Mouse (Mus musculus) thymus, adult 18-20 months (tissue): ENCODE measurements around the gene Tbcel.

ENCODE experiments used
- DNase-seq, 2 experiments: peaks; one replicate each; pipeline ENCODE4 v3.0.0; 2022; ENCODE audit warnings: mixed read lengths in 2 of 2

Tbcel gene

DNA sequence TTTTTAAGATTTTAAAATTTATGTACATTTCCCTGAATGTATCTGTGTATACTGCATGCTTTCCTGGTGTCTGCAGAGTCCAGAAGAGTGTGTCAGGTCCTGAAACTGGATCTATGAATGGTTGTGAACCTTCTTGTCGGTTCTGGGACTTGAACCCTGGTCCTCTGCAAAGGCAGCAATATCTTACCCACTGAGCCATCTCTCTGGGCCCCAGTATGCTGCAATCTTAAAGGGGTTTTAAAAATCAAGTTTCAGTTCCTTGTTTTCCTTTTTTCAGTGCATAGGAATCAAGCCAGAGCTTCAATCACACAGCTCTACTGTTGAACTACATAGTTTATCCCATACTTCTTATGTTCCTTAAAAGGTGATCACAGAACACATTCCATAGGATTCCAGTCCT is 24.7 kb downstream of the Tbcel start:
- DNase-seq, result no peak

GRCm38 (mm10) chr9:42476166-42476565 is 31.4 kb downstream of the Tbcel start:
- DNase-seq, result no peak

GRCm38 (mm10) chr9:42474244-42474643 is 33.4 kb downstream of the Tbcel start:
- no peak for DNase-seq

DNA sequence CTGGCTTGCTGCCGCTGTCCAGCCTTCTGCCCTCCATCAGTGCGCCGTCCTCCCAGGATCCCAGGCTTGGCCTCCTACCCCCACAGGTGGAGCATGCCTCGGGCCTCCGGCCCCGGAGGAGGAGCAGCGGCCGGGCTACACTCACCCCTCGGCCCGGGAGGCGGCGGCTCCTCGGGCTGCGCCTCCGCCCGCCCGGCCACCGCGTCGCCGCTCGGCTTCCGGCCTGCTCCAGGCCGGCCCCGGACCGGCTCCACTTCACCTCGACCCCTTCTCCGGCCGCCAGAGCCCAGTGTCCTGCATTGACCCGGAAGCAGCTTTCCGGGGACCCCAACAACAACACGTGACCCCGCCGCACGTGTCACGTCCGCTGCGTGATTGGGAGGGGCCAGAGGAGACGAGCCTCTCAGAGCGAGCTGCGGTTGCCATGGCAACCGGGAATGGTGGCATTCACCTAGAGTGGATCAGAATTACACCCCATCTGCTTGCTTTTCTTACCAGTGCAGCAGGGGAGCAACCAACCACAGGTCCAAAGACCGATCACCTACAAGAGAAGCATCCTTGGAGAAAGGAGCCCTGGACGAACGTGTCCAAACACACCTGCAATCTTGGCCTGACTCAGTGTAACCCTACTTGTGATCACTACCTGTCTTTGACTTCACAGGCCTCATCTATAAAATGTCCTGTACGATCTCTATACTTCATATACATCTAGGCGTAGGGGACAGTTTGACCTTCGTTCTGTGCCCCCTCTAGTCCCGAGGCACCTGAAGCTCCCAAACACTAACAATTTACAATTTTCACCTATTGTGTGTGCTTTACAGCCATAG is 35.5 kb downstream of the Tbcel start:
- DNase-seq, result peak; percentile 88 to 91

DNA sequence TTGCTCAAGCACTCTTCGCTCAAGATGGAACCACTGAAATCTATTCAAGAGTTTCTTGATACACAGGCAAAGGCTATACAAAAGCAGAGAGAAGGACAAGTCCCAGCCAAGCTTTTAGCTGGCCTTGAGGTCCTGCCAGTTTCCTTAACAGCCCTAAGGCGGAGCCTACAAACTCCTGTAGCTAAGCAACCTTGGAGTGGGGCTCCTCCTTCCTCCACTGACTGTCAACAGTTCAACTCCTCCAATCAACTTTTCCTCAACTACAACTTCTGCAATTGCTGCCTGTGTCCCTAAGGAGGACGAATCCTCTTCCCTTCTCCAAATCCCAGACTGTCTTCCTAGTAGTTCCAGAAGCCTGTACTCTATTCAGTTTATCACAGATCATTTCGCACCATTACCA is 36.4 kb downstream of the Tbcel start:
- peak in 1 of 2 experiments; percentile 39 for DNase-seq

DNA sequence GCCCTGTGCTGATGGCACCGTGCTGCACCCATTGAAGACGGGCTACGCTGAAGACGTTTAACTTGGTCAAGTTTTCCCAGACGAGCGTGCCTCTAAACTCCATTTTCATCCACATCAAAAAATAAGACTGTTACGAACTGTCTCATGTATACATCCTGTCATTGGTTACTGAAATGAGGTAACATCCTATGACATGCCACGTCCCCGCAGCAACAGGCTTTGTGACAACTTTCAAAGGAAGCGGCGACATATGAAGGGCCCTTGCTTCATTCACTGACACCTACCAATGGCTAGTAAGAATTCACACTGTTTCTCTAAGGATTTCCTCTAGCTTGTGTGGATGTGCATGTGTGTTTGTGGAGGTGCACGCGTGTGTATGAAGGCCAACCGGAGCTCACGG is 38.3 kb downstream of the Tbcel start:
- peak in 1 of 2 experiments; percentile 60 for DNase-seq

- DNase-seq, result no peak
Measured at GRCm38 (mm10) chr9:42468360-42468759, 39.2 kb downstream of the Tbcel start.

DNA sequence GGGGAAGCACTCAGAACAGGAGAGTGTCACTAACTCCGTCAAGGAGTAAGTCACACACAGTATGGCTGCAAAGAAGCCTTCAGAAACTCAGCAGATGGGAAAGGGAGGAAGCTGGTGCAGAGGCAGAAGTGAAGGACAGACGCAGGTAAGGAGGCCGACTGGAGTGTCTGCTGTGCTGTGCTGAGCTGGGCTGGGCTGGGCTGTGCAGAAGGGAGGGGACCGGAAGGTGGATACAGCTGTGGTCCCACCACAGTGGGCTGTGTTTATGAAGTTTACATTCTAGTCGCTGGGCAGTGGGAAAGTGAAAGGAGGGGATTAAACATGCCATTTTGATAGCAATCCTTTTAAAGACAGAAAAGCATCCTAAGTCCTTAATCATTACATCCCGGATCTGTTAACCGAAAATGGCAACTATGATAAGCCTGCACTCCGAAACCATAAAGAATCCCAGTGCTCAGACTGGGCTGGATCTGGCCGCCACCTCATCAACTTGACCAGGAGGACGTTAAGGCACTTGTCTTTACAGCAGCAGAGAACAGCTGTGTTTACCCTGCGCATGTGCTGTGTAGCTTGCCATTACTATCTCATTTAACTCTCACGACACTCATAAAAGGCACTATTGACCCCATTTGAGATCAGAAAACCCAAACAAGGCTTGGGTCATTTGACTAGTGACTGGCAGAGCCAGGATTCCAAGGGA is 40.3 kb downstream of the Tbcel start:
- peak; percentile 48 to 69 for DNase-seq

DNA sequence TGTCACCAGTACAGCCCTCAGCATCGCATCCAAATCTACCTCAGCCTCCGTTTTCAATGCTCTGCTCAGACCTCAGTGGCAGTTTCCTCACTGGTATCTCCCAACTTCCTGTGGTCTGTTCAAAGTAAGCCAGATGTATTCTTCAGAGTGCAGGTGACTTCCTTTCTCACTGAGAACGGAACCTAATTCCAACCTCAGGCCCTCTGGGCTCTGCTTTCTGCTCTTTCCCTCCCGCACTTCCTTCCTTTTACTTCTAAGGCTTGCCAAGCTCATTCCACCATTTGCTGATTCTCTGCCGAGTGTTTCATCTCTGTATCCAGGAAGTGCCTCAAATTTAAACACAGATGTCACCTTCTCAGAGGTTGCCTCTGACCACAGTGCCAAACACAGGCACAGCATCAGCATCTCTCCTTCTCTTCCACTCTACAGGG is 41.9 kb downstream of the Tbcel start:
- peak; percentile 54 to 82 for DNase-seq

DNA sequence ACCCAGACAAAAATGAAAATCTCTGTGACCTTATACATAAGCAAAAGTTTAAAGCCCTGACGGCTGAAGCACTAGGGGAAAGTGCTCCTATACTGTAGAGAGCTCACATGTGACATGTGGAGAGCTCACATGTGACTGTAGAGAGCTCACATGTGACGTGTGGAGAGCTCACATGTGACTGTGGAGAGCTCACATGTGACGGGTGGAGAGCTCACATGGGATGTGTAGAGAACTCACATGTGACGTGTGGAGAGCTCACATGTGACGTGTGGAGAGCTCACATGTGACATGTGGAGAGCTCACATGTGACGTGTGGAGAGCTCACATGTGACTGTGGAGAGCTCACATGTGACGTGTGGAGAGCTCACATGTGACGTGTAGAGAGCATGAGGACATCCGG is 43.4 kb downstream of the Tbcel start:
- no peak for DNase-seq

DNA sequence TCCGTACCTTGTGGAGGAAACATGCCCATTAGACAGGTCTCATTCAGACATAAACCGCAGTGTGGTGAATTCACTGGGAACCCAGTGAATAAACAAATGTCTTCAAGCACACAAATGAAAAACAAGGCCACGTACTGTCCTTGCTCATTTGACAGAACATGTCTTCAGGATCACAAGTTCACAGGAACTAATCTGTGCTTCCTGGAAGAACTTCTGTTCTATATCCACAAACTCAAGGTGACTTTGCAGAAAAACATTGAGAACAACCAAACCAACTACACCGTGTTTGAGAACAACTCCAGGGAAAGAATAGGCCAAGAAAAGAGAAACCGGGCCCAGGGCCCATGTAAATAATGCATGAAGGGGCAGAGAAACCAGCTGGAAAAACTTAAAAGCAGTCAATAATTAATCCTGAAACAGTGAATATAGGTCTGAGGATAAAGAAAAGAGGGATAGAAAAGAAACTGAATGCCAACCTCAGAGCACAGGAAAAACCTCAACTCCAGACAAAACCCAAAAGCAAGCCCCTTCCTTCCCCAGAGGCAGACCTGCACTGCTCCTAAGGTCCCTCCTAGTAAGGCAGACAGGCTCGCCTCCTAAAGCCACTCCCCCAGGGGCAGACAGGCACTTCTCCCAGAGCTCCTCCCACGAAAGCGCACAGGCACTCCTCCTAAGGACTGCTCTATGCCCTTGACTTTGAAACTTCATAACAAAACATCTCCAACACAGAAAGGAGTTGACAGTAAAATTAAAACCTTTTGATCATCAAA is 44.2 kb downstream of the Tbcel start:
- DNase-seq, result peak; percentile 61 to 77

GRCm38 (mm10) chr9:42462585-42463219 is 44.9 kb downstream of the Tbcel start:
- no peak for DNase-seq

- DNase-seq, result no peak
Measured at GRCm38 (mm10) chr9:42461390-42462108, 46.1 kb downstream of the Tbcel start.

DNA sequence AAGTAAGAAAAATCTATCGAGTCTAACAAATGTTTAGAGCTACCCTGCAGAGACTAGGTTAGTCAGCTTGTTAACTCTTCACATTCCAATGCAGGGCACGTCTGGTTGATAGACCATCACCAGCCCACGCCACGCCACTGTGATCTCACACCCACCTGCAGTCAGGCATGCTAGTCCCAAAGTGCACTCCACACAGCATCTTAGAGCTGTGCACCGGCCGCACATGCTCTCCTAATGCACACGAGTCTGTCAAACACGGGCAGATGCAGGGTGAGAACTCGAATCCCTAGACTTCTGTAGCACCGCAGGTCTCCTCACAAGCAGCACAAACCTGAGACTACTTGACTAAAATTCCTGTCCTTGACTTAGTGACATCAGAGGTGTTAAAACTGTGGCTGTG is 47.3 kb downstream of the Tbcel start:
- no peak for DNase-seq

- no peak for DNase-seq
Measured at GRCm38 (mm10) chr9:42459736-42460135, 47.9 kb downstream of the Tbcel start.

DNA sequence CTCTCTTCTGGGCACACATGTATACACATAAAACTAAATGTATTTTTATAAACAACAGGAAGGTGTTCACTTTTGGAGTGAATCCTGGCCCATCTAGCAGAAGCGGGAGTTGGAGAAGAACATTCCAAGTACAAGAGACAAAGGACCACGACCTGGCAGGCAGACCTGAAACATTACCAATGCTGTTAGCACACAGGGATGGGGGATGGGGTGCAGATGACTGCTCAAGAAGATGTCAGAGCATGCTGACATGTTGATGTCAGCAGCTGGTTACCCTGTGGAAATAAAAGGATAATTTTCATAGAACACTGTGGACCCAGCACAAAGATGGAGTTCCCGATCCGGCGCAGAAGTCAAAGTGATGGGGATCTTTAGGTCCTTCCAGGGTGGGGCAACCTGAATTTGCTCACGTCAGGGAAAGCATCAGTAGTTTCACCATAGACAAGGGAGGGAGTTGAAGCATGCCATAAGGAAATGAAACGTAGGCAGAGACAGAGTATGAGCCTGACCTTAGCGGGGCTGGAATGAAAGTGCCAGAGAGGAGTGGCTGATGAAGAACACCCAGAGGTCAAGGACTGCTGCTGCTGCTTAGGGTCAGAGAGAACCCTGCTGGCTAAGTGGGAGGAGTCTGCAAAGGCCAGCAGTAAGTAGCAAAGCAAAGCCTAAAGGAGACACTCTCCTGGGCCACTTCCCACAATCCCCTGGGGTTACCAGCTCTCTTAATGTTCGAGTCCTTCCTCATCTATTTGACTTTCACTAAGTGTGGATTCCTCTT is 48.7 kb downstream of the Tbcel start:
- DNase-seq, result no peak

DNA sequence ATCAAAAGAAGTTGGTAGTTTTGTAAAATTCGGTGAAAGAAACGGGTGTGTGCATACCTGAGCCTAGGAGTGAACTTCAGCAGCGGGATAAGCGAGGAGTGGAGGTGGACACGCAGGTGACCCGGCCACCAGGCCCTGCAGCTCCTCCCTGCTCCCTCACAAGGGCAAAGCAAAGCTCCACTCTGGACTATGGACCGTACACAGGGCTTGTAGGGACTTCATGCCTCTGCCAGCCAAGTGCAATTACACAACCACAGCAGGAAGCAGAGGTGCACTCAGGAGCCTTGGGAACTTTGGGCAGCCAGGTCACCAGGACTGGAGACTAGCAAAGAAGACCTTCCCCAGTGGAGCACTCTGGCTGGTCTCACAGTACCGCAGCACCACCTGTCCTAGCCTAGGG is 50.1 kb downstream of the Tbcel start:
- no peak for DNase-seq

GRCm38 (mm10) chr9:42454364-42454763 is 53.2 kb downstream of the Tbcel start:
- DNase-seq, result no peak

- DNase-seq, result no peak
Measured at GRCm38 (mm10) chr9:42449043-42449442, 58.6 kb downstream of the Tbcel start.

DNA sequence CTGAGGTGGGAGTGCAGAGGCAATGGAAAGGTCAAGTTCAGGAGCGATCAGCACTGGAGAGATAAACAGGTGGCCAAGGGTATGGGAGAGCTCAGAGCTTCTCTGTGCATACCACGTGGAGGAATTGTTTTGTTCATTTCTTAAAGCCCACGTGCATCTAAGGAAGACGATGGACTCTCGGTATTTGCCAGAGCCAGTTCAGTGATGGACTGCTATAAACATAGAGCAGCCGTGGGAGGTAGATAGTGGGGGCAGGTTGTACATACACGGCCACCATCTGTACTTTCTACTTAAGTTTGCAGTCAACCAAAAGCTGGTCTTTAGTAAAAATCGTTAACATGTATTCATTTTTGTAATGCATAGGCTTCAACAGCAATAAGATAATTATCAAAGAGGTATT is 65.5 kb downstream of the Tbcel start:
- DNase-seq, result no peak

GRCm38 (mm10) chr9:42441234-42441633 is 66.4 kb downstream of the Tbcel start:
- no peak for DNase-seq
